Mouse (Mus musculus) right cerebral cortex, postnatal 4 days (tissue): Measurements from ENCODE around the gene Shkbp1.

Experiments used
- DNase-seq: peaks from one replicate; pipeline ENCODE4 v3.0.0-alpha.2; 2022

Gene Shkbp1

GRCm38 (mm10) chr7:27364379-27364778, 8.6 kb upstream of the Shkbp1 start:
- no peak for DNase-seq

- DNase-seq = peak; percentile 100
Measured at GRCm38 (mm10) chr7:27361283-27361946, 5.6 kb upstream of the Shkbp1 start.

GRCm38 (mm10) chr7:27360749-27361148, 4.9 kb upstream of the Shkbp1 start:
- no peak for DNase-seq

DNA sequence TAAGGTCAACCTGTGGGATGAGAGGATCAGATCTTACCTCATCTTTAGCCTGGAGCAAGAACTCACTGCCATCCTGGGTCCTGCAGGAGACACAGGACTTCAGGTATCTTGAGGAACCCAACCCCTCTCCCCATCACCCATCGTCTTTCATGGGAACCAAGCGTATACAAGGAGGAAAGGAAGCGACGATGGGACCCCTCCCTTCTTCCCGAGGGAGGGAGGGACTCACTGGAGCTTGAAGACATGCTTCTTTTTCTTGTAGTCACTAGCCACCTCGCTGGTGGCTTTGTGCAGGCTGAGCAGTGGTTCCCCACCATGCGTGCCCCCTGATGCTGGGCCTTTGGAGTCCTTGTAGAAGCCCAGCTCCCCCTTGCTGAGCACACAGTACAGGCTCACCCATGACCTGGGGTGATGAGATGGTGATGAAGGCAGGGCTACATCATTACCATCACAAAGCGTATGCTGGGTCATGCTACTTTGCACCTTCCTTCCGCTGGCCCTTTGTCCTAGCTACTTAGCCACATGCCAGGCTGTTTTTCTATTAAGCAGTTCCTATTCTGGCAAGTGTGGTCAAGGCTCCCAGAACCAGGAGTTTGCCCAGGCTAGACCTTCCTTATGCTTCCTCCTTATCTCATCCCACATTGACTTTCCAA, 4.0 kb upstream of the Shkbp1 start:
- no peak for DNase-seq

GRCm38 (mm10) chr7:27359162-27359561, 3.3 kb upstream of the Shkbp1 start:
- DNase-seq = no peak

DNA sequence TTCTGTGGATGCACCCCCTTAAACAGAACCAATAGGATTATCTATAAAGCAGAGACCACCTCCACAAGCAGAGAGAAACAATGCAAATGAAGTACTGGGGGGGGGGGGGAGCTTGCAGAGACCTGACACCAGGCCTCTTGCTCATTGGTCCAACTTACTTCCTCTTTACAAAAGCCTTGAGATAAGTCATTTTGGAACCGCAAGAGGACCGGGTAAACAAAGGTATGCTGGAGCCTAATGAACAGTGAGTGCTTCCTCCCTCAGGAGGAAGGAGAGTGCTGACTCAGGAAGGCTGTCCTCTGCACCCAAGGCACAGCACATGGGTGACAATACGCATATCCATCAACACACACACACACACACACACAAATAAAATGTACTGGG, 1.8 kb upstream of the Shkbp1 start:
- DNase-seq = no peak

GRCm38 (mm10) chr7:27356861-27357594, 1.2 kb upstream of the Shkbp1 start, which contains the start of gene Gm20479:
Gm20479 (minus strand) TSS chr7:27357419.
- DNase-seq = no peak

DNA sequence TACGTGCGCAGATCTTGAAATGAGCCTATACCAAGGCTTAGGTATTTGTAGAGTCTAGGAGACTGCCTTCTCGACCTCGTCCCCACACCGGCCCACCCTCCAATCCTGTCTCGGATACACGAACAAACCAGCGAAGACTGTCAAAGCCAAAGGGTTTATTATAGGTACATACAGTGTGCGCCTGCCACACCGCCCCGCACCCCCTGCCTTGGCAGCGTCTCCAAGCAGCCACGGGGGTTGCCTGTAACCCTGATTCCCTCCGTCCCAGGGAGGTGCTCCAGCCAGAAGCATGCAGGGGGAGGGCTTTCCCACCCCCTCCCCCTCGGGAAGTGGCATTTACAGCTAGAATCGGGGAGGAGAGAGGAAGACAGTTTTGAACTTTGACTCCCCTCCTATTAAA, 429 bp upstream of the Shkbp1 start:
- DNase-seq = peak; percentile 42

GRCm38 (mm10) chr7:27355261-27355660, 558 bp downstream of the Shkbp1 start:
- DNase-seq = no peak

DNA sequence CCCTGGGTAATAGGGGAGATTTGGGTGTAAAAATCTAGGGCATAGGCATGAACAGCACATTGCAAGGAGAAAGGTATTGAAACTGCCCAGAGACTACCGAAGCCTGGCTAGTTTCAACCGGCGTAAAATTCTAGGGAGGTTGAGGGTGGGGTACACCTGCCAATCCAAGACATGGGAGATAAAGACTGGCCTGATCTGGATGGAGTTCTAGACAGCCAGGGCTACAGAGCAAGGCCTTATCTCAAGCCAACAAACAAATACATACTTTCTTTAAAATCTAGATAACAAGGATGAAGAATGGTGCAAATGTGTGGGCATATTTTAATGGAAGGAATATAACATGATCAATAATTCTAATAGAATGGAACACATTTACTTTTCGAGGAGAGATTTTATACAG, 1.0 kb downstream of the Shkbp1 start:
- no peak for DNase-seq

- DNase-seq = no peak
Measured at GRCm38 (mm10) chr7:27354144-27354543, 1.7 kb downstream of the Shkbp1 start.

DNA sequence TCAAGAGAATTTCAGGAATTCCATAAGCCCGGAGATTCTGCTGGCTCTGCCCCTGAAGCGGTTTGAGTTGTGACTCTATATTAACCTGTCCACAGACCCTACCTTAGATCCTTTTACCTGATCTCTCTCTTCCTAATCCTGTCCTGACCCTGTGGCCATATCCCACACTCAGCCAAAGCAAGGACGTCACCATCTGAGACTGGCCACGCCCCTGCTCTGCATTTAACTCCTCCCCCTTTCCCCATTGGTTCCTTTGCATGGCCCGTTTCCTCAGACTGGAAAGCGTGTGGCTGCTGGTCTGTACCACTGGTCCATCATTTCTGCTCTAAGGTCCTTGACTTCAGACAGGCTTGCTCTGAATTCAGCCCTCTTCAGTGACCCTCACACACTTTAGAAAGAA, 10.4 kb downstream of the Shkbp1 start:
- DNase-seq = no peak

DNA sequence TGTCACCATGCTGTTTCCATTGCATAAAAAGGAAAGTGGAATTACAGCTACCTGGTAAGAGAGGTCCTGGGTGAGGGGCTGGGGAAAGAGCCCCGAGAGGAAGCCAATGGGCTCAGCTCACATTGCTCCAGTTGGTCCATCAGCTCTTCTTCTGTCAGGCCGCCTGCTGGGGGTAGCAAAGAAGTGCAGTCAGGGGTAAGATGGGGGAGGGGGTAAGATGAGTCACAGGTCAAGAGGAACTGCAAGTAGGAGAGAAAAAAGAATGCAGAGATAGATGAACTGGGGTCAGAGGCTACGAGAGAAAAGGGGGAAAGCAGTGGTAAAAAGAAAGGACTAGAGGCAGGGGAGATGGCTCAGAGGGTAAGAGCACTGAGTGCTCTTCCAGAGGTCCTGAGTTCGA, 13.2 kb downstream of the Shkbp1 start:
- no peak for DNase-seq

- DNase-seq = no peak
Measured at GRCm38 (mm10) chr7:27339519-27339918, 16.3 kb downstream of the Shkbp1 start.

DNA sequence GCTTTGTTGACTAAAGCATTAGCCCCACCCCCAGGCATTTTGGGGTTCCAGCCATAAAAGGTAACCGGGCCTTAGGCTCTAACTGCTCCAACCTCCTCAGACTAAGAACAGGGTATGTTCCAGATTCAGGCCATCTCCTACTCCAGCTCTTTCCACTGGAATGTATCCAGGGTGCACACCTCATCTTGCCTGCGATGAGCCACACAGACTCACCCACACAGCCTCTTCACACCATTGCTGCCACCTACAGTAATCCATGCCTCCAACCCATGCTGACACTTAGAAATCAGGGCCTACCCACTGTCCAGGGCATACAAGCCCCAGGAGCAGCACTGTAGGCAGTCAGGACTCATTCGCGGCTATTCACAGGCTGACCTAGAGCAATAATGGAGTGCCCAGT, 16.7 kb downstream of the Shkbp1 start:
- no peak for DNase-seq

DNA sequence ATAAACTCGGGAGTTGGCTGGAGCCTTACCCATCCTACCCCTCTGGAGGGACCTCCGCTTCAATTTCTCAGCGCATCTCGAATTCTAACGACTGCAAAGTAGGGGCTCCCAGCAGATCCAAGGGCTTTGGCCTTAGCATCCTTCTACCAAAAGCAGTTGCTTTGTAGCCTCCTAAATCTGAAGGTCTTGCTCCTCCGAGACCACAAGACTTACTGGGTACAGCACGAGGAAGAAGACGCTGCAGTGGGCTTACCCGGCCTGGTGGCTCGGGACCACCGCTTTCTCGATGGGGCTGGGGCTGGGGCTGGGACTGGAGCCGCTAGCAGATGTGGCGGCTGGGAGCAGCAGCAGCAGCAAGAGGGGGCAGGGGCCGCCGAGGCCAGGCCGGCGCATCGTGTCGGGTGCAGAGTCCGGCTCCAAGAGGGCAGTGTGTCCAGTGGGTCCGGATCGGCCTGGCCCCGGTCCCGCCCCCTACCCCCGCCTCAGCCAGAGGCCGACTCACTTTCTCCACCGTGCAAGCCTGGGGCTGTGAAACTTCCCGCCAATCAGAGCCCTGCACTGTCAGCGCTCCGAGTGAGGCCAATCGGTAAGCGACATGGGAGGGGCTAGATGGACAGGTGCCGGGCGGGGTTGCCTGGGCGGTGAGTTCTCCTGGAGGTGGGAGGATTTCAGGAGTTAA, 18.5 kb downstream of the Shkbp1 start, which contains the start of gene Ltbp4:
Gene Ltbp4, minus strand, starts transcription at position 518 of the 679 bp plus-strand sequence.
- no peak for DNase-seq

- peak; percentile 93 for DNase-seq
Measured at GRCm38 (mm10) chr7:27335928-27336823, 19.6 kb downstream of the Shkbp1 start.

GRCm38 (mm10) chr7:27335011-27335720, 20.7 kb downstream of the Shkbp1 start:
- DNase-seq = no peak

DNA sequence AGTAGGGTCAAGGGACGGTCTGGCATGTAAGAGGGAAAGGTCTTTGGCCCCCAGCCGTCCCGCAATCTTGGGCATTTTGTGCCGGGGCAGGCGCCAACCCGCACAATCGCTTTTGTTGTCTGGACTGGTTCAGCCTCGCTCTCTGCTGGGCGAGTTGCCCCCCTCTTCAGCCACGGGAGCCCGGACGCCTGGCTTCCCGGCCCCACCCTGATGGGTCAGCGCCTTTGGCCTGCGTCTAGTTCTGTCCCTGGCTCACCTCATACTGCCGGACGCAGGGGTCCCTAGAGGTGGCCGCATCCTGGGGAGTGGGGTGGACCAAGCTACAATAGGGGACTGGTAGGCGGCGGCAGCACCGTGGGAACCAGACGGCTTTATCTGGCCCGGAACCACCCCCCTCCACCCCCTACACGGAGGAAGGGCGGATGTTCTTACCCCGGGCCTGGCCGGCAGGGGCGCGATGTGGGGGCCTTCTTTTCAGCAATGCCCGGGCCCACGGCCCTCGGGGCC, 21.4 kb downstream of the Shkbp1 start:
- DNase-seq = no peak

DNA sequence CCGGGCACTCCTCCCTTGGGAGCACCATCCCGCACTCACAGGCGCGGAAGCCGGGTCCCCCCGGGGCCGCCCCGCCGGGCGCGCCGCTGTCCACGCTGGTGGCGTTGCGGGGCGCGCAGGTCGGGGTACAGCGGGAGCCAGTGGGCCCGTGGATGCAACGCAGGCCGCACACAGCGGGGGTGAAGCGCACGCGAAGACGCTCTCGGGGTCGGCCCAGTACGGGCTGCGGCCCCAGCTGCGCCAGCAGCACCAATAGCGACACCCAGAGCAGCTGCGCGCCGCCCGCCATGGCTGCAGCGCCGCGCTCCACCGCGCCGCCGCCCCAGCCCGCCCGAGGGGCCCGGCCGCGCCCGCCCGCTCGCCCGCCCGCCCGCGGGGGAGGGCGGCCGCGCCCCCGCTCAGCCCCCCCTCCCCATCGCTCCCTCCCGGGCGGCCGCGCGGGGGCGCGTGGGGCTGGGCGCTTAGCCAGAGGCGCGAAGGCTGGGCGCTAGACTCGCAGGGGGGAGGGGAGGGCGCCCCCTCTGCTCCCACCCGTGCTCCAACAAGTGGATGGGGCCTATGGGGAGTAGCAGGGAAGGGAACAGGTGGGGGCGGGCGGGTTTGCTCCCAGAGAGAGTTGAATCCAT, 22.4 kb downstream of the Shkbp1 start:
- DNase-seq = no peak
